Mouse (Mus musculus) retina, adult 2 months (tissue): ENCODE measurements at regions not wholly inside any gene's neighbourhood (a gene's known extent, or its start where the extent isn't known, plus 50 kb on each side); places are given as distances from the start of the nearest gene placed in this dataset.

Experiments used
- DNase-seq: peaks from one replicate; pipeline ENCODE4 v3.0.0-alpha.2; 2012; ENCODE audit warnings: low read depth, low spot score

DNA sequence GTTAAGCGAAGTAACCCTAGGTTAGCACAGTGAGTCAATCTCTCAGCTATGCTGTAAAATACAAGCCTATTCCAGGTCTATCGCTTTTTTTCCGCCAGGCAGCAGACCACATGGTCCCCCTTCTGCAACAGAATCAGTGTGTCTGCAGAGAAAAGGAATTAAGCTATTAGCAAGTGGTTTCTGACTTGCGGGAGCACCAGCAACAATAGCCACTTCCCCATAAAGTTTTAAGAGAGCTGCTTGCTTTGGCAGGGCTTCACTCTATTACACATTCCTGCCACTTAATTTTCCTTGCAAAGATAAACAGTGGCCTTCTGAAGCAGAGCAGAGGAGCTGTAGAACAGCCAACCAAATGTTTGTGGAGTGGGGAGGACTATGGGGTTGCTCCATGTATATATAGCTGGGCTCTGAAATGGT is 59.8 kb upstream of the Osmr start:
- DNase-seq, result no peak

DNA sequence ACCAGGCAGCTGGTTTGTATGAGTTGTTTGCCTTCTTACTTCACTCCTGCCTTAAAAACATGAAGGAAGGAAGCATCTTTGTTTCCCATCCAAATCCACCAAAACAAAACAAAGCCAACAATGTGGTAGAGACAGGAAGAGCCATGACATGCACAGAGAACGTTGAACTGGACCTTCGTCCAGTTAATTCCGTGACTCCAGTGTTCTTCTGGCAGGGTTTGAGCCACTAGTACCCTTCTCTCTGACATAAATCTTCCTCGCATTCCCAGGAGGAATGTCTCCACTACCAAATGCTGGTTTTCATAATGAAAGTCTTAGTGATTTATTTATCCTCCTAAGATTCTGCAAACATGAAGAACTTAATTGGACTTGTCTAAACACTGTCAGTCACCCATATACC is 66.7 kb upstream of the Osmr start:
- DNase-seq, result no peak

DNA sequence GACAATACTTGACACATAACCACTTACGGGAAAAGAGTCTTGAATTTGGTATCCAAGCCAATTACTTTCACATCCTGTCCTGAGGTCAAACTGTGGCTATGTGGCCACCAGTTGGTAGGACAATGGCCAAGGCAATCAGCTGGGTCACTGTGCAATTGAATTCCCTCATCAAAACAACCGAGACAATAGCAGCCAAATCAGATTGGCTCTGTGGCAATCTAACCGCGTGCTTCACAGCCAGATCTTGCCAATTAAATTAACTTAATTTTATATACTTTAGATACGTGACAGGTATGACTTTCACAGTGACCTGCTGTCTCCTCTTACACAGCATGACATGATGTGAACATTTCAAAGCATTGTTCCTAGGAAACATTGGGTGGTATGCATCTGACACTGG is 74.5 kb upstream of the Osmr start:
- DNase-seq, result no peak

DNA sequence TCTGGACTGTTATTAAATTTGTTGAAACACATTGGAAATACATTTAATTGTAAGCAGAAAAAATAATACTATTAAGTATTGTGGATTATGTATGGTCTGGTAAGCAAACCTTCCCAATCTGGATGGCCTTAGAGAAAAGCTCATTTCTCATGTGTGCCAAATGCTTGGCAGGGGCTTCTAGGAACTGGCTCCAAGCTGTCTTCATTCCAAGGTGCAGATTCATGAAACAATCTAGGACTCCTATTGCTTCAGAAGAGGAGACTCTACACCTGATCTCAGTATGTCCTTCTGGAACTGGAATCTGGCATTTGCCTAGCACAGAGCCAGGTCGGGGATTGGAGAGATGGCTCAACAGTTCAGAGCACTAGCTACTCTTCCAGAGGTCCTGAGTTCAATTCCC is 74.9 kb upstream of the Osmr start:
- DNase-seq, result no peak

DNA sequence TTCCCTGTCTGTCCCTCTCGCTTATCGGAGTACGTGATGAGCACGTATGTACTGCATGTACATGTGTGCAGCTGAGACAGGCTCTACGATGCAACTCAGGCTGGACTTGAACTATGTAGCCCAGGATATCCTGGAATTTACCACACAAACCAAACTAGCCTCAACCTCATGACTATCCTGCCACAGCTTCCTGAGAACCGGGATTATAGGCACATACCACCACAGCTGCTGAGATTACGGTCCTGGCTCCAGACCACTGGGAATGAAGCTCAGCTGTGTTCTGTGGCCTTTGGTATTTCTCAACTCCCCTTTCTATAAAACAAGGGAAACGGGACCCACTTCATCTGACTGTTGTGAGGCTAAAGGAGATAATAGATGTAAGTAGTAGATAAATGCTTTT is 75.7 kb upstream of the Osmr start:
- DNase-seq, result no peak

DNA sequence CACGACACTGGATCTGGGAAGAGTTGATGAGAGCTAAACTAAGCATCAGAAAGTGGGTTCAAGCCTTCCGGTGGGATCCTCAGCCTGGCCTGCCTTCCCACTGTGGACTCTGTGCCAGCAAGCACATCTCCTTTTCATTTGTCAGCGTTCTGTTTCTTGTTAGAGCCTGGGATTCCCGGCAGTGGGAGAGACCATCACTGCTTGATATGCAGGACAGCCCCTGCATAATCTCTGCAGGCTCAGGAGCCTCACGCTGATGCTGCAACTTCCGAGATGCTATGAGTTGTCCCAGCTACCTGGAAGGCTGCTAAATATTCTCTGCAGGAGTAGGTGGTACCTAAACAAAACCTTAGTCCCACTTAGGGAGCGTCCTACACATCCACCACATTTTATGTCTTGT is 78.8 kb upstream of the Osmr start:
- no peak for DNase-seq

DNA sequence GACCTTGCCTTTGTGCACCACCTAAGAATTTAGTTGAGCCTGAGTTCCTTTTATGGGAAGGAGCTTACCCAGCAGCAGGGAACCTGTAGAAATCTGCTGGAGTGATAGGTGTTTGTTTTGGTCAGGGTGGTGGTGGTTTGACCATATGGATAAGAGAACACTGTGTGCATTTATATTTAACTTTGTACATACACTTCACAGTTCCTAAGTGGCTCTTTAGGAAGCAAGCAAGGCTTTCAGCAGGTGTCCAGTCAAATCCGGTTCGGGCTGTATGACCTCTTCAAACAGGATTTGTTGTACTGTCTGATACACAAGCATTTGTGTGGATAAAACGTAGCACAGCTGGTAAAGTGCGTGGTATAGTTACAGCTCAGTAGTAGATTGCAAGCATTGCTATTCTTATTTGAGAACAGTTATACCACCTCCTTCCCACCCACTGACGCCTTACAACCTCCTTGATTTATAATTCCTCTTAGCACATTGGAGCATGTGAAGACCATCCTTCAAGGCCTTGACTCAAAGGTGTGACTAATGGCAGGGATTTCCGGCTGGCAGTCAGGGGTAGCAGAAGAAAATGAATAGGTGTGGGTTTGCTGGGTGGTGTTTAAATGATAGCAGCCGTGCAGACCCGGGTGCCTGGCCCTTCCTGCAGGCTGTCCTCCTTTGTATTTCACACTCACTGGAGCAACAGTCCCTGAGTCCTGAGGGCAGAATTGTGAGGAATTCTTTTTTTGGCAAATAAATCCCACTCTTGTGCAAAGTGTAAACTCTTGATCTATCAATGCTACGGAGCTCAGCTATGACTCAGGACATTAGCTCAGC is 79.4 kb upstream of the Osmr start:
- DNase-seq, result no peak

DNA sequence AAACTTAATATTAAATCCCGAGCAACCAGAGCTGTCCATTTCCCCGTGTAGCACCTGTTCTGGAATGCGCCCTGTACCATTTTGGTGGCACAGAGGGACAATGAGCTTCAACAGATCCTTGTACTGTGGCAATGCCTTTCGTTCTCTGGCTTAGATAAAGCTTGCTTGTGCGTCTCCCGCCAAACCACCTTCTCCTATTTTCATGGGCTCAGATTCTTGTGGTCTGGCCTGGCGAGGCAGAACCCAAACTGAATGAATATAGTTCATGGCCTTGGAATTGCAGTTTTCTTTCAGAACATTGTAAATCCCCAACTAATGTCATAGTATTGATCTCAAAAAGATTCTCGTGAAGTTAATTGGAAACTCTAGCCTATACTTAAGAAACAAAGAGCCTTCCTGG is 85.1 kb upstream of the Osmr start:
- DNase-seq, result no peak

DNA sequence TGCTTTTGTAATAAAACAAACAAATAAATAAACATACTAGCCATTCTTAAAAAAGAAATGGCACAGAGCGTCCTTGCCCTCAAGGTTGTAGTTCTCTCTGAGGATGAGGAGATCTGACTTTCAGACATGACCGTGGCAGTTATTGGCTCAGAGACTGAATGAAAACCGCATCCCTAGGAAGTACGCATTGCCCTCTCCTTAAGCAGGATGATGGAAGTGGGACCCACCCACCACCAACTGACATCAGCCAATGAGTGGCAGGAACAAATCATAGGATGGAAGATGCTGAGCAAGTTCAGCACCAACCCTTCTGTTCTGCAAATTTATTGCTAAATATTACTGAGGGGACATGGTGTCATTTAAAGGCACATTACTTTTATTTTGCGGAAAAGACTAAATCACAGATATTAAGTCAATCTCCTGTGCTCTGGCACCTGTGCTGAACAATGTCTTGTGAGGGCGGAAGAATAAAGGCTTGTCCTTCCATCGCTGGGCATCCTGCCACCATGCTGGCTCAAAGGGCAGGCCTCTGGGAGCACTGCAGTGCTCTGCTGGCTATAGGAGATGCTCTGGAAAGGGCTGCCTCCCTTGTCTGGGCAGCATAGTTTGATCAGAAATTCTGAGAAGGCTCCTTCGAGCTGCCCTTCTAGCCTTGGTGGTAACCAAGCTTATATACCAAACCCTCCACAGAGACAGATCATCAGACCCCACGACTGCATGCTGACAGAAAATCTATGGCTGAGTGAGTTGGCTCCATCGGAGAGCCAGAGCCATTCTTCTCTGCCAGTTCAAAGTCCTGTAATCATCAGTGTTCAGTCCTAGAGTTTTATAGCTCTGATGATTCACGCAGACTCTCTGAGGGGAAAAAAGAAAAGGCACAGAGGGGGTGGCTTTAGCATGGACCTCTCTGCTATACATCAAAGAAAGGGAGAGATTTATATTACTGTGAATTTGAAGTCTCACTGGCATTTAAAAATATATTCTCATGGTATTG is 86.3 kb upstream of the Osmr start:
- no peak for DNase-seq

DNA sequence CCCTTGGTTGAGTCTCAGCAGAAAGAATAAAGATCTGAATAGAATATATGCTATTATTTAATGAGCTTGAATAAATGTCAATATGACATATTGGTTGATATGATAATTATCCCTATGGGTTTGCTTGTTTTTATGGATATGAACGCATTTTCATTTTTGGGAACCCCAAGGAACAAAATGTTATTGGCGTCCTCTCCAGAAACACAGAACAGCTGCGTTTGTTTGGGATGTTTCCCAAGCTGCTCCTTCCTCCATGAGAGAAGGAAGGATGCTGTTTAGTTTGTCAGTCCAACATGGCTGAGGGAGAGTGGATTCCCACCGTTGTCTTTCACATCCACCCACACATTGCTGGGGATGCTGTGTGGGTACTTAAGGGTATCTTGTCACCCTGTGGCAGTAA is 89.9 kb upstream of the Osmr start:
- DNase-seq, result no peak

DNA sequence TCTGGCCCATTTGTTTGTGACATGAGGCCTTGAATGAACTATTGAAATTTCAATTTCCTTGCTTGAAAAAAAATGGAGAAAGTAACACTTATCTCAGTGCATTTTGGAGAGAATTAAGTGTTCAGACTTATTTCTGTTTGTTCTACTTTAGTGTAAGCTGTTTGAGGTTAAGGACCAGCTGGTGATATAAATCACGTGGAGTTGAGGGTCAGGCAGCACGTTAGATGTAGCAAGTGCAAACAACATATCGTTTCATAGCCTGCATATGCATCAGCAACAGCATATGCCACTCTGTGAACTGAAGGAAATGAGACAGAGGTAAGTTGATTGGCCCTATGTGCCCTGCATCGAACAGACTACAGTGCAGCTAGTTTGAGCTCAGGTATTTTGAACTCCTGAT is 90.7 kb upstream of the Osmr start:
- no peak for DNase-seq

DNA sequence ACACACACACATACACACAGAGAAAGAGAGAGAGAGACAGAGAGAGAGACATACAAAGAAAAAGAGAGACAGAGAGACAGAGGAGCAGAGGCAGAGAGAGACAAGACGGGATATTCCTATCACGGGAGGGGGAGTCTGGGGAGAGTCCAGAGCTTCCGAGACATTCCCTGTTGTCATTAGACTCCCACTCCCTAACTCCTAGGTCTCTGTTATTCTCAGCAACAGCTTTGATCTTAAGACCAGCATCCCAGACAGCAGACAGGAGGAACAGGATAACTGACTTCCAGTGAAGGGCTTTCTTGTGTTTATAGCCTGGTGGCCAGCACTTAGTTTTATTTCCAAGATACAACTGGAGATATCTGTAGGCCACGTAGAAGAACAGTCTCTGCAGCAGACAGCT is 99.6 kb upstream of the Osmr start:
- DNase-seq, result no peak

DNA sequence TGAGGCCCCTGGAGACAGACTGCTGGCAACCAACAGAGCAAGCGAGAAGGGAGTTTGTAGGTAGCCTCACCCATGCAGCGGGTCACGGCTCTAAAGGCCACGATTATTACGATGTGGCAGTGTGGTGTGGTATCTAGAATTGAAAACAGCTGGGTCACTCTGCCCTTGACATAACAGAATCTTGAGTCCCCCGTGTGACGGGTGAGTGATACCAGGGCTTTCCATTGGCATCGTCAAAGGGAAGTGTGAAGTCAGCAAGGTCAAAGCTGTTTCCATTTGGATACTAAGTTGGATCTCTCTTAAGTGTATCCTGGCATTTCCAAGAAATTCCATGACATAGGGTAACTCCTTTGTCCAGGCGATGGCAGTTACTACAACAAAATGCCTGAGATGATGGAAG is 106.7 kb upstream of the Osmr start:
- DNase-seq, result no peak

DNA sequence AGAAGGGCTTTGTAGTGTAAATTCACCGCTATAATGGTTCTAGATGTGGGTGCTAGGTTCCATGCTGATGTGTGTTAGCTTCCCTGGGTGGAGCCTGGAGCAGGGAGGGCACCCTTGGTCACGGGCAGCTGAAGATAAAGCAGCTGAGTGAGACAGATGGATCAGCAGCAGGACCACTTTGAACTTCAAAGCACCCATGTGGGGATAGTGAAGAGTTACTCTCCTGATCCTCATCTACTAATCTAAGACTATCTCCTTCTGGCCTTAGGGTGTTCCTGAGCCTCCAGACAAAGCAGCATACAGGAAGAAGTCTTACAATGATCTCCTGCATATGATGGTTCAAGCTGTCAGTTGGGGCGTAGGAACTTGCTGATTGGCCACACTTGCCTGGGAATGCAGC is 107.1 kb upstream of the Lifr start:
- DNase-seq, result no peak

DNA sequence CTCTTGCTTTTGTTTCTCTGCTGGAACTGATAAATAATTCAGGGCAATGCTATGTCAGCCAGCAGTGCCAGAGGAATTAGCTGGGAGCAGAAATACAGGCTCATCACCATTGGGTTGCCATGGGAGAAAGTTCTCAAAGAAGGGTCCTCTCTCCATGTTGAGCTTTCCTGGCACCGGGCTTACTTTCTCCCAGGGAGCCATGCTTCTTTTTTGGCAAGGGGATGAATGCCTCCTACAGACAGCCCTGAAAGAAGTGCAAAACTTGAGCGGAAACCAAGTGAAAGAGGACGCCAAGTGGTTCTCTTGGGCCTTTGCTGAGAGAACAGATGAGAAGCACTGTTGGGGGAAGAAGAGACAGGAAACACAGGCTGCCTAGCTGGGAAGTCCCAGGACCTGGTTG is 102.2 kb upstream of the Lifr start:
- no peak for DNase-seq

DNA sequence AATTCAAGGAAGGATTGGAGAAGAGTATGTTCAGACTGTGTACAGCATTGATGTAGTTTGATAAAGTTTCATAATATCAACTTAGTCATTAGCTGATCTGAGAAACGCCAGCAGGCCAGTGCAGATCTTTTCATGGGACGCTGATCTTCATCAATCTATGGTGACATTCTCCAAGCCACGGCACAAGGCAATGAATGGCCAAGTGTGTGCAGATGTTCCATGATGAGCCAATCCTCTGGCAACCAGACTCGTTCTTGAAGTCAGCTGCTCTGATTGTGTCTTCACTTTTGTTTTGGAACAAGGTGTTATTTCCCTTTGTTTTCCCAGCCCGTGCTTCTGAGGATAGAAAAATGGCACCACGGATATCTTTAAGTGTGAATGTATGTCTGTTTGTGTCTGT is 101.3 kb upstream of the Lifr start:
- no peak for DNase-seq

DNA sequence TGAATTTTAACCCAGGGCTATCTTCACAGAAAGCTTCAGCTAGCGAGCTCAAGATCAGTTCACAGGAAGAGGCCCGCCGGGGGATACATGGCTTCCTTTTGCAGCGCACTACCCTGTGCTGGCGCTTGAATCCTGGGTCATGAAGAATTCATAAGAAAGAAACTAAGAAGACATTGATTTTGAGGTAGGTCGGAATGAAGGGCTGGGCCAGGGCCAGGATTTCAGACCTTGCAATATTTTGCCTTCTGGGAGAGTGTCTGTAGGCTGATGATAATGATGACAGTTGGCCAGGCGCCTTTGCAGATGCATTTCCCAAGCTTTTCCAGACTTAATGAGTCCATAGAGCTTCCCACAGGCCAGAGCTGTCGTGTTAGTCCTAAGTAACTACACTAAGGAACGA is 97.2 kb upstream of the Lifr start:
- DNase-seq, result no peak

DNA sequence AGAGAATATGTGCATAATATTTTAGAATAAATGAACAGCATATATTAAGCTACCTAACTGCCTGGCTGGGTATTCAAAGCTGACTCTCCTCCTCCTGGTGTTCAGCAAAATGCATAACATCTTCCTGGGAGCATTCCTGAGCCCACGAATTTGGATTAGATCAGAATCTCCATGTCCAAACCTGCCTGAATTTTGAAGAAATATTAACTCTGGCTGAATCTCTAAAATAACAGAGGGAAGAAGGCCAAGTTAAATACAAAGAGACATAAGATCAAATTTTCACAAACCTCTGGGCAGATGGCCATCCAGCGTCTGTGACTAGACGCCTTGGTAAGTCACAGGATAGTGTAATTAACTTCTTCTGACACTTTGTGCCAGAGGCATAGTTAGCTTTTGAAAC is 95.2 kb upstream of the Lifr start:
- no peak for DNase-seq

DNA sequence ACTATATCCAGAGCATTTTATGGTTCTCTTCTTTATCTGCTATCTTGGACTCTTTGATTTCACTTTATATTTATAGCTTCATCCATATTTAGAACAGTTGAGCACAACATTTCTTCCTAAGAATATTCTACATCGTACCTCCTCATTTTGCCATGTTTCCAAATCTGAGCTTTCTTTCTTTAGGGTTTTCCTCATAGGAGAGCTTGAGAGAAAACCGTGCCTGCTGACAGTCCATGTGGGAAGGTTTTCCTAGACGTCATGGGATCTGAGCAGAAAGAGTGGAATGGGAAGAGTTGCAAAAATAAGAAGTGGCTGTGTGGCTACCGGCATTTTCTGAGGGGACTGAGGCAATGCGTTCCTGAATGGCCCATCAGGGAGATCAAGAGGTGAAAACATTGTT is 92.5 kb upstream of the Lifr start:
- no peak for DNase-seq

DNA sequence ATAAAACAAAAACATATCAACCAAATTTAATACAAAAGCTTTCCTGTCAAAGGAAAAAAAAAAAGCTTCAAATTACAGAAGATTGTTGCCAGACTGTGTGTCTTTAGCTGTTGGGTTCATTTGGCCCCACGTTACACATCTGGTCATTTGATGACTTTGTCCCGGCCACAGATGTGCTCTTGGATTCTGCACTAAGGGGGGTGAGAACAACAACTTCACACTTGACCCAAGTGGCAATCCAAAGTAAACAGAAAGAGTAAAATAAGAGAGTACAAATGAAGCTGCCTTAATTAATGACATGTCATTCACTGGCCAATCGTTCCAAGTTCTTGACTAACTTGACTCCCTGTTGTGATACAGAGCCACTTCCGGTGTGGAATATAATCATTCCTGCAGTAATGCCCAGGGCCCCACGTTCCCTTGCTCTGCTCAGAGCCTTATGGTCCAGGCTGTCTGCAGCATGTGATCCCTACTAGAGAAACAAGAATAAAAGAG is 91.8 kb upstream of the Lifr start:
- DNase-seq, result no peak

DNA sequence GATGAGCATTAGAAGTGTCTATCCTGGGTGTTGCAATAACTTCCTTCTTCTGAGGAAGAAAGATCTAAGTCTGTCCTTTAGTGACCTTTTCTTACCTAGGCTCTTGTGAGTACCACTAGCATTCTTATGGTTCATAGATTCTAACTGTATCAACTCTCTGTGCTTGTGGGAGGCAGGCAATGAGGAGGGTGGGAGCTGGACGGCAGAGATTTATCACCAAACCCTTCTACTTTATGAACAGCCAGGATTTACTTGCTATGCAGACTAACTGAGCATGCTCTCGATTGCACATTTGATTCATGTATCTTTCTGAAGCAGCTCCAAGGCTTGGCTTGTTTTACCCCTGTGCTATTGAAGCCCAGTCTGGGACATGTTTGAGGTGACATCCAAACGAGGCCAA is 90.7 kb upstream of the Lifr start:
- DNase-seq, result no peak

DNA sequence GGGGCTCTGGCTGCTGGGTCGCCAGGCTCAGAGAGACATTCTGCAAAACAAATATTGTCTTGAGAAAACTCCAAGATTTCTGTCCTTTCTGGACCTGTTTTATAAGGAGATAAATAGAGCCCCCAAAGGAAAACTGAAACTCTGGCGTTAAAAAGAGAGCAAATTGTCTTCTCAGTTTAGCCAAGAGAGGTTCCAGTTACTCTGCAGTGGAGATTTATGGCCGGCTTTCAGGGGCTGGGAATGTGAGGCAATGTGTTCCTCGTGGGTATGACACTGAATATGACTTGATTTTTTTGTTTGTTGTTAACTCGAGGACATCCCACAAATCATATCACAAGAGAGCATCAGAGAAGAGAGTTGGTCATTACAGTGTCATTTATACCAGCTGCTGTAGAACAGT is 88.2 kb upstream of the Lifr start:
- DNase-seq, result no peak

DNA sequence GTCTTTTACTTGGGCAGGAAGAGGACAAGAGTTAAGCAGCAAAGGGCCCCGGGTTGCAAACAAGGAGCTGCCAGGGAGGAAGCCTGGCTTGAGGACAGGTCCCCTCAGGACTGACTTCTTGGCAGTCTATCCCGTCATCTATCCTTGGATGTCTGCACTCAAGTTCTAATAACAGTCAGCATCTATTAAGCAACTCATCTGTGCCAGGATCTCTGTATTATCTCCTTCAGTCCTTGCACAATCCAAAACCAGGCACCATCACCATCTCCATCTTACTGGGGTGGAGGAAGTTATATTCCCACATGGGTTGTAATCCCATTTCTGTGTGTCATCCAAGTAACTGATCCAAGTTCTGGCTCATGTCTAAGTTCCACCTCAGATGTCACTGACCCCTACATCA is 87.1 kb upstream of the Lifr start:
- no peak for DNase-seq
